Mouse (Mus musculus): ENCODE data around the gene Olfr460.

GRCm38 (mm10) chr6:40573618-40574017, 4.3 kb downstream of the Olfr460 start:
- TF ChIP-seq GATA1 (IDR thresholded peaks at IDR 0.05; ENCODE audit: borderline replicate concordance, low read length) (no peak), FLI1 (IDR thresholded peaks at IDR 0.05; ENCODE audit: low read length) (no peak)
